Mouse (Mus musculus) cortical plate, adult 2 months (tissue): ENCODE results near the gene Egfl8.

ENCODE experiments used
- CTCF ChIP-seq: fragments of 200-500 bp; IDR thresholded peaks from 2 replicates; pipeline ENCODE4 v1.5.1; 2011; ENCODE audit warnings: mild to moderate bottlenecking, control low read depth, low read length; ENCODE audit not compliant: insufficient read depth; ENCODE audit errors: extremely low read depth
- POLR2A ChIP-seq: fragments of 200-500 bp; IDR thresholded peaks from 2 replicates; pipeline ENCODE4 v1.6.1; 2011; ENCODE audit warnings: mild to moderate bottlenecking, low read length, control low read depth; ENCODE audit not compliant: insufficient read depth; ENCODE audit errors: extremely low read depth

- TF ChIP-seq CTCF (no peak), POLR2A (no peak)
Observed at GRCm38 (mm10) chr17:34590154-34590987, 25.4 kb downstream of the Egfl8 start.
